Mouse (Mus musculus) yolk sac, embryonic 10.5 days (tissue): ENCODE results near the gene Hnrnpu.

Experiments used
- DNase-seq: peaks from one replicate; pipeline ENCODE4 v3.0.0-alpha.2; 2017; ENCODE audit warnings: low spot score

The Hnrnpu gene

GRCm38 (mm10) chr1:178340213-178340612, 2.6 kb upstream of the Hnrnpu start:
- no peak for DNase-seq

GRCm38 (mm10) chr1:178338318-178338641, 683 bp upstream of the Hnrnpu start:
- DNase-seq, result peak; percentile 30

GRCm38 (mm10) chr1:178336777-178337481, 668 bp downstream of the Hnrnpu start:
- DNase-seq, result no peak

GRCm38 (mm10) chr1:178336289-178336775, 1.3 kb downstream of the Hnrnpu start:
- peak; percentile 95 for DNase-seq

- peak; percentile 46 for DNase-seq
Measured at GRCm38 (mm10) chr1:178335860-178336261, 1.7 kb downstream of the Hnrnpu start.

GRCm38 (mm10) chr1:178329946-178330345, 7.7 kb downstream of the Hnrnpu start:
- DNase-seq, result no peak

- no peak for DNase-seq
Measured at GRCm38 (mm10) chr1:178329017-178329416, 8.6 kb downstream of the Hnrnpu start.

- DNase-seq, result no peak
Measured at GRCm38 (mm10) chr1:178326950-178327349, 10.6 kb downstream of the Hnrnpu start.

GRCm38 (mm10) chr1:178326357-178326756, 11.2 kb downstream of the Hnrnpu start:
- DNase-seq, result no peak

GRCm38 (mm10) chr1:178324568-178324967, 13.0 kb downstream of the Hnrnpu start:
- DNase-seq, result no peak

- DNase-seq, result no peak
Measured at GRCm38 (mm10) chr1:178323235-178323634, 14.4 kb downstream of the Hnrnpu start.

- no peak for DNase-seq
Measured at GRCm38 (mm10) chr1:178321730-178322357, 15.8 kb downstream of the Hnrnpu start.

- DNase-seq, result peak; percentile 42
Measured at GRCm38 (mm10) chr1:178320723-178321590, 16.6 kb downstream of the Hnrnpu start.

GRCm38 (mm10) chr1:178320038-178320722, 17.4 kb downstream of the Hnrnpu start:
- peak; percentile 35 for DNase-seq

GRCm38 (mm10) chr1:178319295-178320037, 18.1 kb downstream of the Hnrnpu start:
- peak; percentile 78 for DNase-seq

- DNase-seq, result peak; percentile 97
Measured at GRCm38 (mm10) chr1:178318389-178319184, 19.0 kb downstream of the Hnrnpu start, which contains the start of gene Cox20. Gene Cox20 (plus strand): TSS chr1:178319130.

GRCm38 (mm10) chr1:178318002-178318388, 19.6 kb downstream of the Hnrnpu start:
- peak; percentile 93 for DNase-seq

GRCm38 (mm10) chr1:178317275-178318001, 20.2 kb downstream of the Hnrnpu start:
- peak; percentile 22 for DNase-seq

- DNase-seq, result no peak
Measured at GRCm38 (mm10) chr1:178314236-178314635, 23.4 kb downstream of the Hnrnpu start.
